ENCODE assay signal across 8 mouse cellular contexts in genomic region chr12:44268728-44269302, GRCm38 (mm10). TPM values are rescaled to one million over a fixed set of nuclear protein-coding genes. Genes with fewer than 3 reads are reported as not detected.
DNase-seq lines count a peak whose midpoint lies in the region; ATAC-seq lines count a peak whose summit lies in the region.

No protein-coding gene starts in this region.

- no peaks in the 10 kb centered on the region for H3K27me3 ChIP-seq in forebrain, embryonic 10.5 days (ENCODE audit: poor library complexity, severe bottlenecking)
- no peaks in the 10 kb centered on the region for H3K27me3 ChIP-seq in heart, embryonic 16.5 days (ENCODE audit: control insufficient read depth, insufficient read depth, low read length)
- no peaks in the 10 kb centered on the region for H3K27me3 ChIP-seq in liver, embryonic 15.5 days
- H3K27me3 ChIP-seq in neural tube, embryonic 12.5 days (replicated peaks), result no peaks in the 10 kb centered on the region

- H3K9me3 ChIP-seq in forebrain, embryonic 10.5 days, result no peaks in the 10 kb centered on the region
- no peaks in the 10 kb centered on the region for H3K9me3 ChIP-seq in heart, embryonic 16.5 days (replicated peaks; ENCODE audit: control insufficient read depth, low read length)
- no peaks in the 10 kb centered on the region for H3K9me3 ChIP-seq in liver, embryonic 15.5 days (replicated peaks)
- H3K9me3 ChIP-seq in neural tube, embryonic 12.5 days, result no peaks in the 10 kb centered on the region

- peak overlapping the region; percentile 79 for H3K4me3 ChIP-seq in forebrain, embryonic 10.5 days
- H3K4me3 ChIP-seq in heart, embryonic 16.5 days (ENCODE audit: low read length), result peak overlapping the region; percentile 78
- peak overlapping the region; percentile 94 for H3K4me3 ChIP-seq in liver, embryonic 15.5 days (replicated peaks)
- peak overlapping the region; percentile 79 for H3K4me3 ChIP-seq in neural tube, embryonic 12.5 days

- peak overlapping the region; percentile 91 for H3K9ac ChIP-seq in heart, embryonic 16.5 days (ENCODE audit: low read length)
- peak overlapping the region; percentile 88 for H3K9ac ChIP-seq in liver, embryonic 15.5 days
- peak overlapping the region; percentile 84 for H3K9ac ChIP-seq in neural tube, embryonic 12.5 days

- under 1% methylated on average over 38 of the region's 38 CpGs for WGBS in forebrain, embryonic 10.5 days
- WGBS in heart, embryonic 16.5 days, result 0% methylated on average over 35 of the region's 38 CpGs
- under 1% methylated on average over 38 of the region's 38 CpGs for WGBS in liver, embryonic 15.5 days (ENCODE audit: insufficient replicate concordance)
- under 1% methylated on average over 38 of the region's 38 CpGs for WGBS in neural tube, embryonic 12.5 days

- peak overlapping the region; percentile 95 for H3K27ac ChIP-seq in forebrain, embryonic 10.5 days
- peak overlapping the region; percentile 98 for H3K27ac ChIP-seq in heart, embryonic 16.5 days (ENCODE audit: low read length)
- H3K27ac ChIP-seq in liver, embryonic 15.5 days (replicated peaks), result peak overlapping the region; percentile 99
- H3K27ac ChIP-seq in neural tube, embryonic 12.5 days, result peak overlapping the region; percentile 95

- no peaks in the 10 kb centered on the region for H3K36me3 ChIP-seq in forebrain, embryonic 10.5 days (replicated peaks)
- no peaks in the 10 kb centered on the region for H3K36me3 ChIP-seq in heart, embryonic 16.5 days (ENCODE audit: control insufficient read depth, insufficient read depth)
- no peaks in the 10 kb centered on the region for H3K36me3 ChIP-seq in liver, embryonic 15.5 days (replicated peaks)
- H3K36me3 ChIP-seq in neural tube, embryonic 12.5 days, result no peaks in the 10 kb centered on the region

- H3K4me2 ChIP-seq in heart, embryonic 16.5 days (ENCODE audit: low read depth, low read length), result peak overlapping the region; percentile 79
- H3K4me2 ChIP-seq in liver, embryonic 15.5 days, result peak overlapping the region; percentile 79
- H3K4me2 ChIP-seq in neural tube, embryonic 12.5 days (replicated peaks), result peak overlapping the region; percentile 69

- DNase-seq in c-Kit-negative CD71-positive TER-119-positive erythroid progenitor cells, embryonic 14.5 days (ENCODE audit: low read depth, low spot score), result peak; percentile 98
- peak; percentile 99 for DNase-seq in forebrain, embryonic 10.5 days (ENCODE audit: extremely low spot score, low spot score)
- peak; percentile 100 for DNase-seq in kidney, postnatal 36 days
- peak; percentile 95 for DNase-seq in telencephalon, adult 2 months (ENCODE audit: low read depth, low spot score)

- H3K4me1 ChIP-seq in forebrain, embryonic 10.5 days, result peaks cover 14% of the 10 kb centered on the region
- H3K4me1 ChIP-seq in heart, embryonic 16.5 days (ENCODE audit: control insufficient read depth, insufficient read depth, low read length), result peaks cover 5% of the 10 kb centered on the region
- peaks cover 14% of the 10 kb centered on the region for H3K4me1 ChIP-seq in liver, embryonic 15.5 days (replicated peaks)
- H3K4me1 ChIP-seq in neural tube, embryonic 12.5 days, result 0 out of 2 replicates have a peak, but pooled peaks cover 3% of the 10 kb centered on the region

- ATAC-seq in CD4-positive, CD25-positive, alpha-beta regulatory T cell, adult 4 months, result peak; percentile 91
- ATAC-seq in heart, embryonic 16.5 days (replicated peaks; ENCODE audit: extremely low read depth, insufficient read depth, low FRiP score), result peak; percentile 100
- peak; percentile 95 for ATAC-seq in liver, embryonic 15.5 days (ENCODE audit: insufficient read depth)
- ATAC-seq in neural tube, embryonic 12.5 days (ENCODE audit: low FRiP score, low read depth), result peak; percentile 99

RNA-seq across cellular contexts. Expression of gene Pnpla8, which starts 47.6 kb away (rescaled TPM):
- 10 to 100 TPM; 18.6 to 19.6 TPM for polyA plus RNA-seq in CD4-positive, CD25-positive, alpha-beta regulatory T cell, adult 4 months (2017; shearing (Covaris generic))
- 47.7 and 48.6 TPM in 2 replicates for polyA plus RNA-seq in forebrain, embryonic 10.5 days (2016; fragmentation: Nextera tagmentation; extraction: Ambion mirVana)
- polyA plus RNA-seq in heart, embryonic 16.5 days (2015; fragmentation: Nextera tagmentation; extraction: Ambion mirVana), result 64.2 and 75.1 TPM in 2 replicates
- 26.0 and 28.0 TPM in 2 replicates for polyA plus RNA-seq in liver, embryonic 15.5 days (2015; fragmentation: Nextera tagmentation; extraction: Ambion mirVana)
- 93.3 and 103 TPM in 2 replicates for polyA plus RNA-seq in neural tube, embryonic 12.5 days (2016; fragmentation: Nextera tagmentation; extraction: Ambion mirVana)

RNA-seq across cellular contexts. Expression of gene Dnajb9, which starts 58.7 kb away (rescaled TPM):
- 10 to 100 TPM; 10.8 to 13.4 TPM for polyA plus RNA-seq in CD4-positive, CD25-positive, alpha-beta regulatory T cell, adult 4 months (2017; shearing (Covaris generic))
- polyA plus RNA-seq in forebrain, embryonic 10.5 days (2016; fragmentation: Nextera tagmentation; extraction: Ambion mirVana), result 12.7 and 15.1 TPM in 2 replicates
- 19.0 and 24.8 TPM in 2 replicates for polyA plus RNA-seq in heart, embryonic 16.5 days (2015; fragmentation: Nextera tagmentation; extraction: Ambion mirVana)
- 17.3 and 17.4 TPM in 2 replicates for polyA plus RNA-seq in liver, embryonic 15.5 days (2015; fragmentation: Nextera tagmentation; extraction: Ambion mirVana)
- polyA plus RNA-seq in neural tube, embryonic 12.5 days (2016; fragmentation: Nextera tagmentation; extraction: Ambion mirVana), result 32.1 and 33.1 TPM in 2 replicates

RNA-seq across cellular contexts. Expression of gene Nrcam, which starts 59.9 kb away (rescaled TPM):
- polyA plus RNA-seq in CD4-positive, CD25-positive, alpha-beta regulatory T cell, adult 4 months (2017; shearing (Covaris generic)), result not detected
- 19.4 and 22.6 TPM in 2 replicates for polyA plus RNA-seq in forebrain, embryonic 10.5 days (2016; fragmentation: Nextera tagmentation; extraction: Ambion mirVana)
- polyA plus RNA-seq in heart, embryonic 16.5 days (2015; fragmentation: Nextera tagmentation; extraction: Ambion mirVana), result 1.5 and 1.8 TPM in 2 replicates
- 0.20 and 0.36 TPM in 2 replicates for polyA plus RNA-seq in liver, embryonic 15.5 days (2015; fragmentation: Nextera tagmentation; extraction: Ambion mirVana)
- 110 and 117 TPM in 2 replicates for polyA plus RNA-seq in neural tube, embryonic 12.5 days (2016; fragmentation: Nextera tagmentation; extraction: Ambion mirVana)

Comparison
In these comparisons a context has a peak if more than half of its experiments do, and no peak if none do; other contexts are left out.
1. Peak in every context shown above with its lines: DNase-seq, ATAC-seq, H3K4me3 ChIP-seq and H3K27ac ChIP-seq.